Mouse (Mus musculus) liver, adult 2 months (tissue): ENCODE results near the gene Klkb1. TPM values are rescaled to one million over a fixed set of nuclear protein-coding genes. Genes with fewer than 3 reads are reported as not detected.

Experiments used
- DNase-seq: peaks from one replicate; pipeline ENCODE4 v3.0.0-alpha.2; 2011; ENCODE audit warnings: low read depth, low spot score; ENCODE audit errors: extremely low read depth
- H3K27ac ChIP-seq: fragments of 200-500 bp; replicated peaks from 2 replicates; pipeline ENCODE4 v1.5.1; 2012; ENCODE audit warnings: low read depth, mild to moderate bottlenecking, control low read depth, inconsistent platforms, low read length; ENCODE audit not compliant: insufficient read depth
- H3K27me3 ChIP-seq: fragments of 200-500 bp; 2 replicates; pipeline ENCODE4 v1.6.1; 2012; ENCODE audit warnings: mild to moderate bottlenecking, moderate library complexity, low read length, inconsistent platforms; ENCODE audit not compliant: control insufficient read depth, insufficient read depth
- H3K36me3 ChIP-seq: fragments of 200-500 bp; 2 replicates; pipeline ENCODE4 v1.6.1; 2012; ENCODE audit warnings: low read length, inconsistent platforms; ENCODE audit not compliant: control insufficient read depth, insufficient read depth
- H3K4me1 ChIP-seq: fragments of 200-500 bp; 2 replicates; pipeline ENCODE4 v1.6.1; 2011; ENCODE audit warnings: low read length; ENCODE audit not compliant: control insufficient read depth, insufficient read depth
- H3K4me3 ChIP-seq: fragments of 200-500 bp; 2 replicates; pipeline ENCODE4 v1.5.1; 2011; ENCODE audit warnings: low read depth, mild to moderate bottlenecking, control low read depth, low read length, moderate library complexity; ENCODE audit not compliant: insufficient read depth
- H3K79me2 ChIP-seq: fragments of 200-500 bp; 2 replicates; pipeline ENCODE4 v1.6.1; 2012; ENCODE audit warnings: inconsistent platforms, mild to moderate bottlenecking, low read length, moderate library complexity; ENCODE audit not compliant: control insufficient read depth, insufficient read depth
- H3K9ac ChIP-seq: fragments of 200-500 bp; 2 replicates; pipeline ENCODE4 v1.6.1; 2012; ENCODE audit warnings: low read depth, mild to moderate bottlenecking, control low read depth, inconsistent platforms, low read length
- CTCF ChIP-seq: fragments of 200-500 bp; IDR thresholded peaks from 2 replicates; pipeline ENCODE4 v1.5.1; 2011; ENCODE audit warnings: low read depth, low read length, control low read depth
- POLR2A ChIP-seq: fragments of 200-500 bp; IDR thresholded peaks from 2 replicates; pipeline ENCODE4 v1.6.1; 2011; ENCODE audit warnings: low read length, control low read depth; ENCODE audit not compliant: insufficient read depth; ENCODE audit errors: extremely low read depth
- WGBS: fragments of 180-500 bp; shearing (Covaris S2); methylation state at CpG from one replicate; pipeline ENCODE4 v1.1.7; 2018; 5-methylcytosine and 5-hydroxymethylcytosine counted together
- polyA plus RNA-seq: library from polyadenylated mRNA; depleted of rRNA; stranded (reverse); fragments of >200 nt; gene quantifications from 2 replicates; pipeline ENCODE4 v1.2.3, GENCODE M21; 2012
- total RNA-seq: library from RNA; depleted of rRNA; stranded (reverse); fragments of >200 nt; gene quantifications from 2 replicates; pipeline ENCODE4 v1.2.3, GENCODE M21; 2014

Klkb1 gene
- total and polyA plus RNA-seq, 2 experiments: 62.6 to 205 TPM

DNA sequence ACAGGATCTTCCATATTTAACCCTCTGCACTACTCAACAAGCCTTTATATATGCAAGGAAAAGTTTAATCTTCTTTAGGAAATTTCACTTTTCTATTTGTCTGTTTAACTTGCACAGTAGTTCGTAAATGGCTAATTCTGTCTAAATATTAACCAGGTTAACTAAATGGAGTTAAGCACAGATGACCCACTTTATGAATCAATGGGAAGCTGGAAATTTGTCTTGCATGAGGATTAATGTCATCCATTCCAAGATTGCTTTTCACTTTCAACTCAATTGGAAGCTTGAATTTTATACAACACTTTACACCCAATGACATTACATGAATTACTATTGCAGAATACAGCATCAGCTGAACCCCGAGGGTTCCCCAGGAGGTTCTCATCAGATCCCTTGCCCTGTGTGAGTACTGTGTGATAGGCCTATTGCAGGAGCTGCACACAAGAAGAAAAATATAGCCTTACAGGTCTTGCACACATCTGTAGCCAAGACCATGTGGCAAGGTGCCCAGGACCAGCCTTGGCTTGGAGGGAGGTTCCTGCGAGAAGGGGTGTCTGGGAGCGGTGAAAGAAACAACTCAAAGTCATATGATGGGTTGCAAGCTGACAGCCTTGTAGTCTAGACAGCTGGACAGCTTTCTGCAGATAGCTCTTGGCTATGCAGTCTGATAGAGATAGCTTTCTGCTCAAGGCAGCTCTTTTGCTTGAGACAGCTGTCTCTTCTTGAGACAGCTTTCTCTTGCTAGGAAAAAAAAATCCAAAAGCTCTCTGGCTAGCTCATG lies 26.9 kb downstream of the Klkb1 start:
- Histone ChIP-seq H3K4me3 (no peak overlapping the region), H3K9ac (no peak overlapping the region), H3K27me3 (no peaks in the 10 kb centered on the region), H3K4me1 (peaks cover 41% of the 10 kb centered on the region), H3K79me2 (no peaks in the 10 kb centered on the region), H3K27ac (peak overlapping the region; percentile 43), H3K36me3 (peaks cover 29% of the 10 kb centered on the region)
- DNase-seq: peak; percentile 91
- TF ChIP-seq CTCF (no peak), POLR2A (no peak)
- 17% methylated on average over 4 of the region's 4 CpGs for WGBS

DNA sequence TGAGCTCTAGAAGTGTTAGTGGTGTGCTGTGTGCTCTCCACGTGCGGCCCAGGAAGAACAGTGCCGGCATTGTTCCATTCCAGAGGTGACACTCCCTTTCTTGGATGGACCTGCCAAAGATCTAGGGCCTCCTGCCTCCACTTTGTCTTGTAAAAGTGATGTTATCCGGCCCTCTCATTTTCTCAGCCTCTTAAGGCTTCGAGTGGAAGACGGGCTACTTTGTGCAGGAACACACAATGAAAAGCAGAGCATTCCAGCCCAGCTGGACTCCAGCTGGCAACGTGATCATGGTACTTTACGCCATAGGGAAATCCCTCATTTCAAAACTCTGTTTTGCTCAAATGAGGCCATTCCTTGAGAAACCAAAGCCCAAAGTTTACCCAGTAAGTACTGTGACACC lies 27.7 kb downstream of the Klkb1 start:
- H3K79me2 ChIP-seq: no peaks in the 10 kb centered on the region
- H3K4me1 ChIP-seq: peaks cover 48% of the 10 kb centered on the region
- H3K27ac ChIP-seq: peak overlapping the region; percentile 97
- H3K36me3 ChIP-seq: peaks cover 21% of the 10 kb centered on the region
- H3K27me3 ChIP-seq: no peaks in the 10 kb centered on the region
- WGBS: 45% methylated on average over 8 of the region's 8 CpGs
- H3K9ac ChIP-seq: peak overlapping the region; percentile 57
- TF ChIP-seq CTCF (no peak), POLR2A (no peak)
- peak; percentile 87 for DNase-seq
- no peak overlapping the region for H3K4me3 ChIP-seq

DNA sequence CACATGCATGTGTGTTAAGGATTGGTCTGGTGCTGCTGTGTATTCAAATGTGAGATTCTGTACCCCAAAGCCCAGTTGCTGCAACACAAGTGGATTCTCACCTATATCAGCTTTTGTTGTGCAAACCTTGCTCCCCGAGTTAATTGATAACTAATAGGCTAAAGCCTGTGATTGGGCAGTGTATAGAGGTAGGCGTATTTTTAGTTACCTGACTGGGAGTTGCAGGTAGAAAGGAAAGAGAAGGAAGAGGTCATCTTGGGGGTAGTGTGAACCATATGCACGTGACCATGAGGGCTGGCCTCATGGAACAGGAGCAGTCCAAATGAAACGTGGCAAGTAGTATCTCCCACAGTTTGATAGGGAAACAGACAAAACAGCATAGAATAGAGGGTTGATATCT lies 29.7 kb downstream of the Klkb1 start:
- H3K27ac ChIP-seq: peak overlapping the region; percentile 99
- peaks cover 11% of the 10 kb centered on the region for H3K36me3 ChIP-seq
- peak; percentile 99 for DNase-seq

DNA sequence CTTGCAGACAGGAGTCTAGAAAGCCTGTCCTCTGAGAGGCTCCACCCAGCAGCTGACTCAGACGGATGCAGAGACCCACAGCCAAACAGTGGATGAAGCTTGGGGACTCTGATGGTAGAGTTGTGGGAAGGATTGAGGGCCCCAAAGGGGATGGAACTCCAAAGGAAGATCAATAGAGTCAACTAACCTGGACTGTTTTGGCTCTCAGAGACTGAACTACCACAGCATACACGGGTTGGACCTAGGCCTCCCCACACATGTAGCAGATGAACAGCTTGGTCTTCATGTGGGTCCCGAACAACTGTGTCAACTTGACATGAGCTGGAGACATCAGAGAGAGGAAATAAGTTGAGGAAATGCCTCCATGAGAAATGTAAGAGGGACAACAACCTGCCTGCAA lies 31.8 kb downstream of the Klkb1 start:
- TF ChIP-seq POLR2A (no peak), CTCF (no peak)
- peaks cover 37% of the 10 kb centered on the region for H3K4me1 ChIP-seq
- peaks cover 10% of the 10 kb centered on the region for H3K36me3 ChIP-seq
- H3K9ac ChIP-seq: no peak overlapping the region
- WGBS: 20% methylated on average over 3 of the region's 3 CpGs
- DNase-seq: peak; percentile 67
- H3K27ac ChIP-seq: peak overlapping the region; percentile 95
- H3K4me3 ChIP-seq: no peak overlapping the region
- H3K27me3 ChIP-seq: no peaks in the 10 kb centered on the region
- peaks cover 3% of the 10 kb centered on the region; the same call in 1 of the 2 replicates for H3K79me2 ChIP-seq

More for the DNA sequence above, 29.7 kb downstream of the Klkb1 start:
- Histone ChIP-seq H3K79me2 (no peaks in the 10 kb centered on the region), H3K4me3 (no peak overlapping the region), H3K9ac (peak overlapping the region; percentile 72), H3K27me3 (no peaks in the 10 kb centered on the region), H3K4me1 (peaks cover 48% of the 10 kb centered on the region)
- 21% methylated on average over 4 of the region's 4 CpGs for WGBS
- TF ChIP-seq POLR2A: no peak
- no peak for TF ChIP-seq CTCF

DNA sequence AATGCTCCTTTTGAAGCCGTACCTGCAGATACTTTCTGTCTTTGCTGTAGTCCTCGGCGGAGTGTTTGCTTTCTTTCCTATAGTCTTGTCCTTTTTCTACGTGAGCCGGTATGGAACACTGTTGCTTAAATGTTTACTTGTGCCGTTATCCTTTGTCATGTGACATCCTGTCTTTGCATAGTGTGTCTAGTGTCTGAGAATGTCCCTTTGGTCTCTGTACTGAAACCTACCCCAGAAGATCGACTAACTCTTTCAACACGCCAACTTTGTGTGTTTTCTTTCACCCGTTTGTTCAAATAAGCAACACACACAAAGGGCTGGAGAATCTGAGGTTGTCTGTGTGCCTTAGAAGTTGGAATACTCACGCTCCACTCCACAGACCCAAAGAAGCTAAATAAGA lies 32.7 kb downstream of the Klkb1 start, which contains the start of gene F11:
F11 (minus strand) TSS at position 112 of the 400 bp plus-strand sequence.
- WGBS: 20% methylated on average over 10 of the region's 10 CpGs
- peak within 1 kb of the TSS; percentile 95 for H3K27ac ChIP-seq
- peaks cover 33% of the 10 kb centered on the region for H3K4me1 ChIP-seq
- H3K9ac ChIP-seq: peak within 1 kb of the TSS; percentile 67
- H3K79me2 ChIP-seq: peaks cover 3% of the 10 kb centered on the region; the same call in 1 of the 2 replicates
- no peaks in the 10 kb centered on the region for H3K27me3 ChIP-seq
- peak; percentile 96 for DNase-seq
- H3K4me3 ChIP-seq: peak within 1 kb of the TSS; percentile 80
- no peak for TF ChIP-seq POLR2A
- no peak for TF ChIP-seq CTCF
- H3K36me3 ChIP-seq: peaks cover 10% of the 10 kb centered on the region

DNA sequence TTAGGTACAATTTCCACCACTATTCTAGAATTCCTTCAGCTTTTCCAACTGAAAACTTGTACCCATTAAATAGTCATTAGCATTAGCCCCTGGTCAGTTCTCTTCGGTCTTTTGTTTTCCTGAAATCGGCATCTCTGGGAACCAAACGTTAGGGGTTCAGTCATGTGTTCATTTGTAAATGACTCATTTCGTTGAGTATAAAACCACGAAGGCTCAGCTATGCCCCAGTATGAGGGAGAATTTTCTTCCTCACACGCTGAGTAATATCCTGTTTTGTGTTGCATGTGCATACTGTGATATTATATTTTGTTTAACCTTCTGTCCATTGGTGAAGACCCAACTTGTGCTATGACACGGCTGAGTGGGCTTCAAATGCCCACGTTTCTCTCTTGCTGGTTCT lies 36.2 kb downstream of the Klkb1 start:
- Histone ChIP-seq H3K79me2 (peaks cover 3% of the 10 kb centered on the region; the same call in 1 of the 2 replicates), H3K9ac (no peak overlapping the region), H3K27ac (no peak overlapping the region), H3K36me3 (peaks cover 16% of the 10 kb centered on the region), H3K4me1 (peaks cover 24% of the 10 kb centered on the region), H3K27me3 (no peaks in the 10 kb centered on the region), H3K4me3 (no peak overlapping the region)
- WGBS: 83% methylated on average over 8 of the region's 8 CpGs
- TF ChIP-seq POLR2A (no peak), CTCF (no peak)
- DNase-seq: no peak
